Mouse (Mus musculus) mesoderm, embryonic 11.5 days (tissue): Measurements from ENCODE around the gene Grn.
"Not testable (repeated sequence)": the region's sequence is repeated elsewhere in the genome, so short reads cannot be mapped to it uniquely, and the experiment has no call there.

Source experiments
- DNase-seq: peaks from one replicate; pipeline ENCODE4 v3.0.0-alpha.2; 2012; ENCODE audit warnings: low read depth, low spot score

The Grn gene

GRCm38 (mm10) chr11:102430121-102431017, at the start of gene Grn:
TSS of gene Grn (plus strand) at chr11:102430315.
- DNase-seq: peak; percentile 94

DNA sequence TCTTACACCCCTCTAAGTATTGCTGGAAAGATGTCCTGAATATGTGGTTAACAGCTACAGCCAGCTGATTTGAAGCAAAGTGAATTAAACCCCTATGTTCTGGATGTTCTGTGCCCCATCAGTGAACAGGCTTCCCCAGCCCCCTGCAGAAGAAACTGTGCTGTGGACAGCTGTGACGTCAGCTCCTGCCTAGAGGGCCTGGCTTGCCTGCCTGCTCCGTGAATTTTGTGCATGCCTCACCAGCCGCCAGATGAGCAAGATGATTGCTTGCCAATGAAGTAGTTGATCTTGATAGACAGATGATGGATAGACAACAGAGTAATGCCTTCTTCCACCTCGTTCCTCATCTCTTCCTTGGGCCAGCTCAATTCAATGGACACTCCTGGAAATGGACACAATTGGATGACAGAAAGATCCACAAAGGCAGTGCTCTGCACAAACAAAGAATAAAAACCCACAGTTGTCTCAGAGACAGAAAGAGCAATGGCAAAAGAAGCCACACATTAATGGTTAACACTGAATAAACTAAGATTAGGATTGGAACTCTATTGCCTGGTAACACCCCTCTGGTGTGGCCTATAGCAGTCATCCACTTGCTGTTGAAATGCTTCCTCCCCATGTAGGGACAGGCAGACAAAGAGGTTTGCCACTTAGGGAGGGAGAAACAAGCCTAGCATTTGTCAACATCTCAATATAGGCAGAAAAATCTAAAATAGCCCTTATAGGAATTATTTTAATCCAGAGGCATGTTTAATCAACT, 48.6 kb upstream of the Grn start:
- no peak for DNase-seq

DNA sequence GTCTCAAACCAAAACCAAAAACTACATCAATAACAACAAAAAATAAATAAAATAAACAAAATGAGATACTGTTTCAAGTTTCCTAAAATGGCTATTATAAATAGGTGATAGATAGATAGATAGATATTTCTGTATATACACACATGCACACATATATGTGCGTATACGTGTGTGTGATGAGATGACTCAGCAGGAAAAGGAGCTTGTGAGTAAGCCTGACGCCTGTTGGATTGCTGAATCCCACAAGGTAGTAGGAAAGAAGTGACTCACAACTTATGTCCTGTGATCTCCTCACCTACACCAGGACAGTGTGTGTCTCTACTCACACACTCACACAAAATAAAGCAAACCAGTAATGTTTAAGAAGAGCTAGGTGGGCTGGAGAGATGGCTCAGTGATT, 47.3 kb upstream of the Grn start:
- no peak for DNase-seq

DNA sequence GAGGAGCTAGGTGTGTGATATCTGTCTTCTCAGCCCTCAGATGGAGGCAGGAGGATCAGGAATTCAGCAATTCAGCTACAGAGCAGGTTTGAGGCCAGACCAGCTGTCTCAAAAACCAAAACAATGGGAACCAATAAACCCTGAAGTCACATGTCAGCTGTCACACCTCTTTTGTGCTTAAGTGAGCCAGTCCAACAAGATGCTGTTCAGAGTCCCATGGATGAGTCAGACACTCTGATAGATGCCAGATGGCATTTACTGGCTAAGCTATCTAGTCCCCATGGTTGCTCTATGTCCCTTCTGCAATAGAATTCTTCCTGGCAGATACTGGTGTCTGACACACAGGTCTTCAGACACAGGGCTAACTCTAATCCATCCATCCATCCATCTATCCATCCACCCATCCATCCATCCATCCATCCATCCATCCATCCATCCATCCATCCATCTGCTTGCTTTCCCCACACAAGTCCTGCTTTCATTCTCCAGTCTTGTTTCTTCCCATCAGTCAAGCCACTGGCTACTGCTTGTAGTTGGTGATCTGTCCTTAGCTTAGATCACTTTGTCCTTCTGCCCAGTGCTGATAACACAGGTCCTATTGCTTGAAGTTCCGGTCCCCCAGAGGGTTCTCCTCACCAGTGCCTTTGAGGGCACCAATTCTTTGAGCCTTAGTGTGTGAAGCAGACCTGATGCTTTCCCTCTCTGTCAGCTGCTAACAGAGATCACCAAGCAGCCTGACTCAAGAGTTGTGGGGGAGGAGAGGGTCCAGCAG, 46.6 kb upstream of the Grn start:
- no peak for DNase-seq

- no peak for DNase-seq
Observed at GRCm38 (mm10) chr11:102384418-102384817, 45.7 kb upstream of the Grn start.

- DNase-seq: no peak
Observed at GRCm38 (mm10) chr11:102385075-102385474, 45.0 kb upstream of the Grn start.

DNA sequence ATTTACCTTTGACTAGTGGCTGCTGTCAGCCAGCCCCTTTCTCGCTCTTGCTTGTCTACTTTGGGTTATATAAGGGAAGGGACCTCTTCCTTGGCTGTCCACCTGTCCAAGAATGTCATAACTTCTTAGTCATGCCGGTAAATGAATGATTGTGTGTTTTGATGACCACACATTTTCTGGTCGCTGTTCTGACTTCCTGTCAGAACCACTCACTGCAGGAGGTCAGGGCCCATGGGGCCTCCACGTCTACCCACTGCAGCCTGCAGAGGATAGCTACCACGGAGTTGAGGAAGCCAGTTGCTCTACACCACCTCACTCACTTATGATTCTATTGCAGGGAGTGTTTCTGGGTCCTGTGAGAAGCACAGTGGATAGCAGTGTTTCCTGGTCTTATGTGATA, 44.0 kb upstream of the Grn start:
- no peak for DNase-seq

- not testable (repeated sequence) for DNase-seq
Observed at GRCm38 (mm10) chr11:102389436-102389835, 40.7 kb upstream of the Grn start.

DNA sequence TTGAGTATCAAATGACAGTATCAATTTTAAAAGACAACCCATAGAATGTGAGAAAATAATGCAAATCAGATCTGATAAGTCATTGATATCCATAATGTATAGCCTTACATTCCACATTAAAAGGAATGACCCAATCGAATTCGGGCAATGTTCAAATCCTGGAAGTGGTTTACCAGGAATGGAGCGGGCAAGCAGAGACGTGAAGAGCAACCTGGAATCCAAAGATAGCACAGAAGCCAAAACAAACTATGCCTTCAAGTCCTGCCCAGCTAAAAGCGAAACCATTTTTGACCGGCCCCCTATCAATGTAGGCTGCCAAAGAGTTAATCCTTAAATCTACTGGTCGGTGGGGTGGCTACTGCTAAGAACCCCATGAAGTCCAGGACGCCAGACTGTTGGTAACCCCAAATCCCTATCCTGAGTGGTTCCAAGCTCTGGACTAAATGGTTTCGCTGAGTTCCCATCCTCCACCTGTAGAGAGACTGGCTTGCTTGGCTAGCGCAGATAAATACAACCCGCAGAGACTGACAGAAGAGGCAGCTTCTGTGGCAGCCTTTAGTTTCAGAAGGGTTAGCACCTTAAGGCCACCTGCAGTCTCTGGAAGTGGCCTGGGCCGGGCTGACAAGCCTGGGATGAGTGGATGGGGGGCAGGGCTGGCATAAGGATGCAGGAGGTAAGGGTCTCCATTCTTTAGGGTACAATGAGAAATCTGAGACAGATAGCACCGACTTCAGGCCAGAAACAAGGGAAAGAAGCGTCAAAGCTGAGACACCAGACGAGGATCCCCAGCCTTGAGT, 37.5 kb upstream of the Grn start:
- no peak for DNase-seq

GRCm38 (mm10) chr11:102393238-102393634, 36.9 kb upstream of the Grn start, which contains the start of gene Rundc3a:
TSS of gene Rundc3a (plus strand) at chr11:102393403.
- DNase-seq: peak; percentile 94

- no peak for DNase-seq
Observed at GRCm38 (mm10) chr11:102393719-102394420, 36.2 kb upstream of the Grn start.

DNA sequence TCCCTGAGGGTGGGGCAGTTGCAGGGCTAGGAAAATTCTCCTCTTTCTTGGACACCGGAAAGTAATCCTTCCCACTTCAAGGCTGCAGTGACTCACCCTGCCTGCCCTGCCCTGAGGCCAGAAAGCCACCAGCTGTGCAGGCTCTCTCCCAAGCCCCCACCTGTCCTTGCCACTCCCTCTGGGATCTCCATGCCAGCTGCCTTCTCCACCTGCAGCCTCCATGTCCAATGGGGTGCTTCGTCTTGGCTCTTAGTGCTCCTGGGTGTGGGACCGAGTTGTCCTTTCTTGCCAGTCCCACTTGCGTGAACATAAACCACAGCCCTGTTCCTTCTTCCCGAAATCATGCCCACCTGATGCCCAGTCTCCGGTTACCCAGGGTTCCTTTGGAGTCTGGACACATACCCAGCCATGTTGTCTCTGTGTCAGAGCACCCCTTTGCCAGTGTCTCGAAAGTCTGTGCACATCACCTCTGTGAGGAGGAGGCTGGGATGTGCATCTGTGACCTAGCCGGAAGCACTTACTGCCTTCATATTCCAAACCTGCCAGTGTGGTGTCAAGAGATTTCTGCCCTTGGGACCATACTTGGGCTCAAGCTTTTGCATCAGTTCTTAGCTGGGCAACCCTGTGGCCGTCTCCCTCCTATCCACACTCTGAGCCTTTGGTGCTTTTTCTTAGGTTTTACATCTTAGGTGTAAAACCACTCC, 35.5 kb upstream of the Grn start:
- DNase-seq: no peak

- DNase-seq: peak; percentile 61
Observed at GRCm38 (mm10) chr11:102395250-102395649, 34.9 kb upstream of the Grn start.

DNA sequence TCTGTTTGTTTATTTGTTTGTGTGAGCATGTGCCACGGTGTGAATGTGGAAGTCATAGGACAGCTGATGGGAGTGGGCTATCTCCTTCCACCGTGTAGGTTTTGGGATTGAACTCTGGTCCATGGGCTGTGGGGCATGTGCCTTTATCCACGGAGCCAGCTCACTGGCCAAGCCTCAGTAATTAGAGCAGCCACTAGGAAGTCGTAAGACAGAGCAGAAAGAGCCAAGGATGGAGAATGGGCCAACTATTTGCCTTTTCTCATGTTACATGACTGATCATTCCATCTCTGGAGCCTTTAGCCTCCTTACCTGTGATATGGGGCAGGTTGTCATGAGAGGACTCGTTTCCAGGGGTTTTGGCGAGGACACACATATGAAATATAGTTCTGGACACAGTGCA, 33.9 kb upstream of the Grn start:
- no peak for DNase-seq

- DNase-seq: no peak
Observed at GRCm38 (mm10) chr11:102396671-102397141, 33.4 kb upstream of the Grn start.

DNA sequence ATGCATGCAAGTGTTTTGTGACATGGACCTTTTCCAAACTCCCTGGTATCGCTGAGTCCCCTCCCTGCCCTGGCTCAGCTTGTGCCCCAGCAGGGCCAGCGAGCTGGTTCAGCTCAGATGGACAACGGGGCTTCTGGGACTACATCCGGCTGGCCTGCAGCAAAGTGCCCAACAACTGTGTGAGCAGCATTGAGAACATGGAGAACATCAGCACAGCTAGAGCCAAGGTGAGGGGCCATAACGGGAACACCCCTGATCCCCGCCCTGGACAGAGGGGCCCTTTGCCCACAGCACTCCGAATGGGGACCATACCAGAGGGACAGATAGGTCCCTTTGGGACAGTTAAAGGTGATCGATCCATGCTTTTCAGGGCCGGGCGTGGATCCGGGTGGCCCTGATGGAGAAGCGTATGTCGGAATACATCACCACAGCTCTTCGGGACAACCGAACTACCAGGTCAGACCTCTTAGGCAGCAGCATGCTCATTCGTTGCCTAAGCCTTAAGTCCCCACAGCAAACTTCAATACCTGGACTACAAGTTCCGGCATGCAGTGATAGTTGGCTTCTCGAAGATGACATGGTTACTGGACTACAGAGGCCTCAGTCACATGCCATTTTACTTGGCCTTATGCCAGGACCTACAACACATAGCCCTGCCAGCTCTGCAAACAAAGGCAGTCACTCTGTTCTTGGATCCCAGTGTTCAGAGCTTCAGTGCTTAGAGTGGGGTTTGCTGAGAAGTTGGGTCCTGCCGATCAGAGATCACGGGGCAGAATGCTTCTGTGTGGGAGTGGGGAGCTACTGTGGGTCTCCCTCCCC, 31.9 kb upstream of the Grn start:
- DNase-seq: no peak

DNA sequence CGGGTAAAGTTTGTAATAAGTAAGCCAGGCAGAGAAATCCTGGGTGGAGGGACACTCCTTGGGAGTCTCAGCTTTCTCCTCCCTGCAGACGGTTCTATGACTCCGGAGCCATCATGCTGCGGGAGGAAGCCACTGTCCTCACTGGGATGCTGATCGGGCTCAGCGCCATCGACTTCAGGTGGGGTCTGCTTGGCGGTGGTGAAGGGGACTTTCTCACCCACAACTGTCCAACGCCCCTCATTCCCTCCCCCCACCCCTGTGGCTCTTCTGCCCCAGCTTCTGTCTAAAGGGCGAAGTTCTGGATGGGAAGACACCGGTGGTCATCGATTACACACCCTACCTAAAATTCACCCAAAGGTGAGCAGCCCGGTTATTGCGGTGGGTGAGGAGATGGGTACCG, 31.0 kb upstream of the Grn start:
- DNase-seq: no peak

DNA sequence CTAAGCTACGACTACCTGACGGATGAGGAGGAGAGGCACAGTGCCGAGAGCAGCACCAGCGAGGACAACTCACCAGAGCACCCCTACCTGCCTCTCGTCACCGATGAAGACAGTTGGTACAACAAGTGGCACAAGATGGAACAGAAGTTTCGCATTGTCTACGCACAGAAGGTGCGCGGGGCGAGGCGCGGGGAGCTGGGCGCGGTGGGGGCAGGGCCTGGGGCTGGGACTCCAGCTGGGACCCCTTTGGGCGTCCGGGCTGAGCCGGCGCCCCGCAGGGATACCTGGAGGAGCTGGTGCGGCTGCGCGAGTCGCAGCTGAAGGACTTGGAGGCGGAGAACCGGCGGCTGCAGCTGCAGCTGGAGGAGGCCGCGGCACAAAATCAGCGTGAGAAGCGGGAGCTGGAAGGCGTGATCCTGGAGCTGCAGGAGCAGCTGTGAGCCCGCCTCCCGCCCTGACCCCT, 30.5 kb upstream of the Grn start:
- DNase-seq: no peak
